In genomic region chr16:94323681-94324080, GRCm38 (mm10) we compare ENCODE assay signal across 21 mouse cellular contexts. TPM values are rescaled to one million over a fixed set of nuclear protein-coding genes. Genes with fewer than 3 reads are reported as not detected.
DNase-seq lines count a peak whose midpoint lies in the region; ATAC-seq and TF ChIP-seq lines count a peak whose summit lies in the region.
"Had no signal": no experiment of that assay in that cellular context is flagged by ENCODE, and none has a peak within 500 bp of the region (broad histone marks: within the 10 kb centered on the region; RNA-seq: fewer than 3 reads in every experiment).

No protein-coding gene starts in this region.

- no peaks in the 10 kb centered on the region for H3K36me3 ChIP-seq in heart, embryonic 13.5 days
- no peaks in the 10 kb centered on the region for H3K36me3 ChIP-seq in kidney, postnatal 0 days (ENCODE audit: insufficient read depth, low read length)
- no peaks in the 10 kb centered on the region for H3K36me3 ChIP-seq in lung, postnatal 0 days (ENCODE audit: insufficient read depth, low read length)
- H3K36me3 ChIP-seq: hindbrain, embryonic 12.5 days; limb, embryonic 12.5 days; liver, embryonic 12.5 days; stomach, embryonic 15.5 days had no signal

- TF ChIP-seq CTCF in kidney, postnatal 0 days (IDR thresholded peaks at IDR 0.05; ENCODE audit: low read depth) = no peak
- 0 out of 2 replicates have a peak, but pooled peaks have one; percentile 1 for TF ChIP-seq CTCF in lung, postnatal 0 days (IDR thresholded peaks at IDR 0.05)

- no peak overlapping the region for H3K9ac ChIP-seq in heart, embryonic 13.5 days
- no peak overlapping the region for H3K9ac ChIP-seq in kidney, postnatal 0 days (ENCODE audit: low read depth, low read length)
- H3K9ac ChIP-seq in lung, postnatal 0 days (replicated peaks; ENCODE audit: low read depth) = no peak overlapping the region
- H3K9ac ChIP-seq: hindbrain, embryonic 12.5 days; limb, embryonic 12.5 days; liver, embryonic 12.5 days; stomach, embryonic 15.5 days had no signal

- peaks cover 17% of the 10 kb centered on the region for H3K27me3 ChIP-seq in heart, embryonic 13.5 days (replicated peaks)
- no peaks in the 10 kb centered on the region for H3K27me3 ChIP-seq in kidney, postnatal 0 days (ENCODE audit: insufficient read depth, low read length)
- no peaks in the 10 kb centered on the region for H3K27me3 ChIP-seq in lung, postnatal 0 days (replicated peaks; ENCODE audit: insufficient read depth, low read length)
- H3K27me3 ChIP-seq: stomach, embryonic 15.5 days had no signal

- no peak overlapping the region for H3K4me3 ChIP-seq in heart, embryonic 13.5 days
- no peak overlapping the region for H3K4me3 ChIP-seq in kidney, postnatal 0 days (replicated peaks; ENCODE audit: low read depth, low read length)
- H3K4me3 ChIP-seq in lung, postnatal 0 days (ENCODE audit: low read depth, low read length) = no peak overlapping the region
- H3K4me3 ChIP-seq: hindbrain, embryonic 12.5 days; limb, embryonic 12.5 days; liver, embryonic 12.5 days; stomach, embryonic 15.5 days had no signal

- peak overlapping the region; percentile 33; the same call in 1 of the 2 replicates for H3K27ac ChIP-seq in heart, embryonic 13.5 days (replicated peaks)
- H3K27ac ChIP-seq in kidney, postnatal 0 days = 0 out of 2 replicates have a peak overlapping the region, but pooled peaks have one; percentile 5
- peak overlapping the region; percentile 57 for H3K27ac ChIP-seq in lung, postnatal 0 days (ENCODE audit: low read length)
- H3K27ac ChIP-seq: hindbrain, embryonic 12.5 days; limb, embryonic 12.5 days; liver, embryonic 12.5 days; stomach, embryonic 15.5 days had no signal

- H3K9me3 ChIP-seq in heart, embryonic 13.5 days = no peaks in the 10 kb centered on the region
- H3K9me3 ChIP-seq in kidney, postnatal 0 days (replicated peaks; ENCODE audit: low read length) = no peaks in the 10 kb centered on the region
- no peaks in the 10 kb centered on the region for H3K9me3 ChIP-seq in lung, postnatal 0 days (ENCODE audit: low read length)
- H3K9me3 ChIP-seq: hindbrain, embryonic 12.5 days; limb, embryonic 12.5 days; liver, embryonic 12.5 days; stomach, embryonic 15.5 days had no signal

- peak; percentile 79 for TF ChIP-seq EP300 in lung, postnatal 0 days (IDR thresholded peaks at IDR 0.05)

- no peak overlapping the region for H3K4me2 ChIP-seq in heart, embryonic 13.5 days
- H3K4me2 ChIP-seq in kidney, postnatal 0 days (ENCODE audit: low read length) = no peak overlapping the region
- H3K4me2 ChIP-seq in lung, postnatal 0 days (replicated peaks; ENCODE audit: low read depth, low read length) = no peak overlapping the region
- H3K4me2 ChIP-seq: hindbrain, embryonic 12.5 days; limb, embryonic 12.5 days; liver, embryonic 12.5 days; stomach, embryonic 15.5 days had no signal

- WGBS in heart, embryonic 13.5 days = 57% methylated on average over 5 of the region's 5 CpGs
- 55% methylated on average over 5 of the region's 5 CpGs for WGBS in kidney, postnatal 0 days
- 43% methylated on average over 5 of the region's 5 CpGs for WGBS in lung, postnatal 0 days

- peaks cover 10% of the 10 kb centered on the region for H3K4me1 ChIP-seq in heart, embryonic 13.5 days
- H3K4me1 ChIP-seq in kidney, postnatal 0 days (replicated peaks; ENCODE audit: insufficient read depth, low read length) = 0 out of 2 replicates have a peak, but pooled peaks cover under 1% of the 10 kb centered on the region
- H3K4me1 ChIP-seq in lung, postnatal 0 days (ENCODE audit: insufficient read depth, low read depth, low read length) = no peaks in the 10 kb centered on the region

- no peak for DNase-seq in heart, adult 8-10 months (ENCODE audit: low spot score)
- DNase-seq in kidney, postnatal 0 days (ENCODE audit: low spot score) = no peak
- DNase-seq in kidney, postnatal 4 days = no peak
- peak; percentile 58 for DNase-seq in lung, postnatal 0 days (ENCODE audit: low spot score)
- DNase-seq in layer of hippocampus, postnatal 36 days = no peak
- DNase-seq: adrenal gland, postnatal 10 days; cerebellum, adult 11 months; cerebellum, postnatal 10 days; gastrocnemius, postnatal 25 days; layer of hippocampus, adult 9-11 months; retina, postnatal 1 day; thymus, adult 18-20 months; thymus, postnatal 4 days had no signal

- ATAC-seq in heart, embryonic 13.5 days (ENCODE audit: extremely low read depth, insufficient number of reproducible peaks, low FRiP score, low TSS enrichment) = no peak
- ATAC-seq in kidney, postnatal 0 days (replicated peaks; ENCODE audit: low FRiP score, low read depth) = no peak
- ATAC-seq in lung, postnatal 0 days = peak; percentile 63
- ATAC-seq in cerebellum, adult (ENCODE audit: insufficient number of reproducible peaks, low FRiP score, low TSS enrichment) = no peak
- ATAC-seq: forebrain, embryonic 16.5 days; liver, embryonic 12.5 days had no signal

RNA-seq across cellular contexts. Expression of gene Ripply3, which starts 4.5 kb away (rescaled TPM):
- 5.0 and 6.0 TPM in 2 replicates for polyA plus RNA-seq in heart, embryonic 13.5 days (2015; fragmentation: Nextera tagmentation; extraction: Ambion mirVana)
- total RNA-seq in heart, adult 8-10 months (2022) = 1 to 10 TPM; 4.1 to 4.5 (median 4.3) TPM
- polyA plus RNA-seq in kidney, postnatal 0 days (2015; fragmentation: Nextera tagmentation; extraction: Ambion mirVana) = 14.0 and 14.9 TPM in 2 replicates
- polyA plus RNA-seq in lung, postnatal 0 days (2015; fragmentation: Nextera tagmentation; extraction: Ambion mirVana) = 73.9 and 89.3 TPM in 2 replicates
- not detected for total RNA-seq in layer of hippocampus, postnatal 36 days (2021)
- total RNA-seq: midbrain, postnatal 0 days had no signal

RNA-seq across cellular contexts. Expression of gene Hlcs, which starts 10.3 kb away (rescaled TPM):
- polyA plus RNA-seq in heart, embryonic 13.5 days (2015; fragmentation: Nextera tagmentation; extraction: Ambion mirVana) = 7.6 and 8.0 TPM in 2 replicates
- total RNA-seq in heart, adult 8-10 months (2022) = 10 to 100 TPM in 2 of 4 experiments, 1 to 10 TPM in 2; 6.1 to 10.7 (median 8.9) TPM
- 5.0 and 5.9 TPM in 2 replicates for polyA plus RNA-seq in kidney, postnatal 0 days (2015; fragmentation: Nextera tagmentation; extraction: Ambion mirVana)
- 4.6 and 5.0 TPM in 2 replicates for polyA plus RNA-seq in lung, postnatal 0 days (2015; fragmentation: Nextera tagmentation; extraction: Ambion mirVana)
- 10 to 100 TPM; 12.8 to 13.0 TPM for total RNA-seq in layer of hippocampus, postnatal 36 days (2021)

RNA-seq across cellular contexts. Expression of gene Ttc3, which starts 46.7 kb away (rescaled TPM):
- polyA plus RNA-seq in heart, embryonic 13.5 days (2015; fragmentation: Nextera tagmentation; extraction: Ambion mirVana) = 158 and 164 TPM in 2 replicates
- 10 to 100 TPM; 74.5 to 84.2 (median 76.6) TPM for total RNA-seq in heart, adult 8-10 months (2022)
- 152 and 158 TPM in 2 replicates for polyA plus RNA-seq in kidney, postnatal 0 days (2015; fragmentation: Nextera tagmentation; extraction: Ambion mirVana)
- polyA plus RNA-seq in lung, postnatal 0 days (2015; fragmentation: Nextera tagmentation; extraction: Ambion mirVana) = 68.9 and 78.9 TPM in 2 replicates
- 100 to 1,000 TPM; 806 to 836 TPM for total RNA-seq in layer of hippocampus, postnatal 36 days (2021)

RNA-seq across cellular contexts. Expression of gene Pigp, which starts 48.0 kb away (rescaled TPM):
- 111 and 115 TPM in 2 replicates for polyA plus RNA-seq in heart, embryonic 13.5 days (2015; fragmentation: Nextera tagmentation; extraction: Ambion mirVana)
- total RNA-seq in heart, adult 8-10 months (2022) = 100 to 1,000 TPM; 130 to 147 (median 134) TPM
- 195 and 220 TPM in 2 replicates for polyA plus RNA-seq in kidney, postnatal 0 days (2015; fragmentation: Nextera tagmentation; extraction: Ambion mirVana)
- 134 and 149 TPM in 2 replicates for polyA plus RNA-seq in lung, postnatal 0 days (2015; fragmentation: Nextera tagmentation; extraction: Ambion mirVana)
- 10 to 100 TPM; 32.3 to 39.3 TPM for total RNA-seq in layer of hippocampus, postnatal 36 days (2021)

Comparison
In these comparisons a context has a peak if more than half of its experiments do, and no peak if none do; other contexts are left out.
1. H3K27ac ChIP-seq: peak in every context shown above with its lines; median percentile 57 in lung, postnatal 0 days; 33 in heart, embryonic 13.5 days; 5 in kidney, postnatal 0 days.